Mouse (Mus musculus) MEL (cell line): ENCODE measurements around the gene Rgma. TPM values are rescaled to one million over a fixed set of nuclear protein-coding genes. Genes with fewer than 3 reads are reported as not detected.

ENCODE experiments used
- DNase-seq: peaks from one replicate; pipeline ENCODE4 v3.0.0; 2011; ENCODE audit warnings: low read depth, low spot score
- H3K27ac ChIP-seq: 2 replicates; pipeline ENCODE4 v1.5.1; 2012; ENCODE audit warnings: low read depth, mild to moderate bottlenecking, control low read depth, low read length, moderate library complexity; ENCODE audit not compliant: control insufficient read depth
- H3K27me3 ChIP-seq, 2 experiments: fragments of 150-350 bp in 1 of 2; sonication (generic) in 1 of 2; 2 replicates each; pipeline ENCODE4 v1.6.1; 2012; ENCODE audit warnings: low read length in 2 of 2, mild to moderate bottlenecking in 2 of 2, improper control_type of control experiment in 1 of 2, moderate library complexity in 1 of 2; ENCODE audit not compliant: insufficient read depth in 2 of 2, control insufficient read depth in 1 of 2
- H3K36me3 ChIP-seq, 2 experiments: 2 replicates each; pipeline ENCODE4 v1.6.1; 2012 to 2014; ENCODE audit warnings: low read length in 2 of 2, improper control_type of control experiment in 1 of 2, inconsistent platforms in 1 of 2, mild to moderate bottlenecking in 1 of 2; ENCODE audit not compliant: insufficient read depth in 2 of 2, control insufficient read depth in 1 of 2
- H3K4me1 ChIP-seq, 2 experiments: fragments of 150-350 bp in 1 of 2; sonication (generic) in 1 of 2; 2 replicates each; pipeline ENCODE4 v1.6.1; 2012; ENCODE audit warnings: low read length in 2 of 2, improper control_type of control experiment in 1 of 2, mild to moderate bottlenecking in 1 of 2; ENCODE audit not compliant: insufficient read depth in 2 of 2, control insufficient read depth in 1 of 2
- H3K4me3 ChIP-seq, 2 experiments: fragments of 150-350 bp in 1 of 2; sonication (generic) in 1 of 2; 2 replicates each; pipeline ENCODE4 v1.5.1; 2012; ENCODE audit warnings: low read depth in 2 of 2, low read length in 2 of 2, mild to moderate bottlenecking in 2 of 2, moderate library complexity in 2 of 2, control low read depth in 1 of 2, improper control_type of control experiment in 1 of 2; ENCODE audit not compliant: control insufficient read depth in 1 of 2, insufficient read depth in 1 of 2
- H3K79me2 ChIP-seq: 2 replicates; pipeline ENCODE4 v1.6.1; 2012; ENCODE audit warnings: mild to moderate bottlenecking, low read length, moderate library complexity; ENCODE audit not compliant: control insufficient read depth, poor library complexity, insufficient read depth
- H3K9ac ChIP-seq: 2 replicates; pipeline ENCODE4 v1.6.1; 2012; ENCODE audit warnings: low read depth, mild to moderate bottlenecking, control low read depth, low read length, moderate library complexity; ENCODE audit not compliant: control insufficient read depth, poor library complexity, severe bottlenecking
- H3K9me3 ChIP-seq: fragments of 150-350 bp; sonication (generic); replicated peaks from 2 replicates; pipeline ENCODE4 v1.6.1; 2012; ENCODE audit warnings: mild to moderate bottlenecking, low read length, improper control_type of control experiment, moderate library complexity; ENCODE audit not compliant: insufficient read depth
- BHLHE40 ChIP-seq: IDR thresholded peaks from 2 replicates; pipeline ENCODE4 v1.6.1; 2012; ENCODE audit warnings: low read depth, mild to moderate bottlenecking, inconsistent platforms, low read length, improper control_type of control experiment, borderline replicate concordance
- CHD1 ChIP-seq: IDR thresholded peaks from 2 replicates; pipeline ENCODE4 v1.6.1; 2012; ENCODE audit warnings: low read depth, mild to moderate bottlenecking, inconsistent platforms, low read length, improper control_type of control experiment
- ELF1 ChIP-seq: IDR thresholded peaks from 2 replicates; pipeline ENCODE4 v1.6.1; 2014; ENCODE audit warnings: low read depth, mild to moderate bottlenecking, inconsistent platforms, low read length, improper control_type of control experiment, moderate library complexity
- ETS1 ChIP-seq: IDR thresholded peaks from 2 replicates; pipeline ENCODE4 v1.6.1; 2012; ENCODE audit warnings: low read depth, mild to moderate bottlenecking, inconsistent platforms, low read length, improper control_type of control experiment, moderate library complexity
- GABPA ChIP-seq: IDR thresholded peaks from 2 replicates; pipeline ENCODE4 v1.6.1; 2012; ENCODE audit warnings: low read depth, mild to moderate bottlenecking, inconsistent platforms, low read length, improper control_type of control experiment, moderate library complexity
- GATA1 ChIP-seq: IDR thresholded peaks from 2 replicates; pipeline ENCODE4 v1.6.1; 2011; ENCODE audit warnings: low read depth, low read length, improper control_type of control experiment
- JUND ChIP-seq: IDR thresholded peaks from 2 replicates; pipeline ENCODE4 v1.6.1; 2011; ENCODE audit warnings: low read depth, mild to moderate bottlenecking, improper control_type of control experiment, low read length
- KAT2A ChIP-seq: conservative IDR thresholded peaks from 2 replicates; pipeline ENCODE4 v1.6.1; 2012; ENCODE audit warnings: low read depth, low read length, improper control_type of control experiment, inconsistent platforms
- MAFK ChIP-seq: IDR thresholded peaks from 2 replicates; pipeline ENCODE4 v1.6.1; 2011; ENCODE audit warnings: low read depth, mild to moderate bottlenecking, low read length, improper control_type of control experiment, borderline replicate concordance
- MAX ChIP-seq: IDR thresholded peaks from 2 replicates; pipeline ENCODE4 v1.6.1; 2011; ENCODE audit warnings: low read length, improper control_type of control experiment
- MAZ ChIP-seq: IDR thresholded peaks from 2 replicates; pipeline ENCODE4 v1.6.1; 2012; ENCODE audit warnings: low read depth, mild to moderate bottlenecking, inconsistent platforms, low read length, improper control_type of control experiment
- MEF2A ChIP-seq: IDR thresholded peaks from 2 replicates; pipeline ENCODE4 v1.6.1; 2014; ENCODE audit warnings: low read depth, mild to moderate bottlenecking, inconsistent platforms, low read length, improper control_type of control experiment; ENCODE audit not compliant: poor library complexity, insufficient replicate concordance, severe bottlenecking; ENCODE audit errors: extremely low read depth
- MYB ChIP-seq: IDR thresholded peaks from 2 replicates; pipeline ENCODE4 v1.6.1; 2011; ENCODE audit warnings: mild to moderate bottlenecking, low read depth, low read length, improper control_type of control experiment
- NELFE ChIP-seq: IDR thresholded peaks from 2 replicates; pipeline ENCODE4 v1.6.1; 2011; ENCODE audit warnings: low read depth, low read length, improper control_type of control experiment
- NRF1 ChIP-seq: IDR thresholded peaks from 2 replicates; pipeline ENCODE4 v1.6.1; 2014; ENCODE audit warnings: low read depth, mild to moderate bottlenecking, inconsistent platforms, low read length, improper control_type of control experiment, moderate library complexity; ENCODE audit not compliant: poor library complexity, insufficient read depth, severe bottlenecking
- POLR2AphosphoS2 ChIP-seq: IDR thresholded peaks from 2 replicates; pipeline ENCODE4 v1.6.1; 2011; ENCODE audit warnings: low read length, improper control_type of control experiment
- POLR2AphosphoS5 ChIP-seq: IDR thresholded peaks from 2 replicates; pipeline ENCODE4 v1.6.1; 2012; ENCODE audit warnings: low read depth, borderline replicate concordance, mild to moderate bottlenecking, inconsistent platforms, low read length, moderate library complexity, mixed read lengths
- RAD21 ChIP-seq: IDR thresholded peaks from 2 replicates; pipeline ENCODE4 v1.6.1; 2011; ENCODE audit warnings: mild to moderate bottlenecking, low read depth, low read length, improper control_type of control experiment
- SIN3A ChIP-seq: IDR thresholded peaks from 2 replicates; pipeline ENCODE4 v1.6.1; 2012; ENCODE audit warnings: low read length, improper control_type of control experiment, inconsistent platforms
- SMC3 ChIP-seq: IDR thresholded peaks from 2 replicates; pipeline ENCODE4 v1.6.1; 2011; ENCODE audit warnings: low read depth, low read length, improper control_type of control experiment
- TAL1 ChIP-seq: IDR thresholded peaks from 2 replicates; pipeline ENCODE4 v1.6.1; 2012; ENCODE audit warnings: mild to moderate bottlenecking, inconsistent platforms, low read length, moderate library complexity, mixed read lengths
- TCF12 ChIP-seq: IDR thresholded peaks from 2 replicates; pipeline ENCODE4 v1.6.1; 2014; ENCODE audit warnings: low read depth, mild to moderate bottlenecking, inconsistent platforms, low read length, improper control_type of control experiment, moderate library complexity
- UBTF ChIP-seq: IDR thresholded peaks from 2 replicates; pipeline ENCODE4 v1.6.1; 2012; ENCODE audit warnings: low read depth, mild to moderate bottlenecking, inconsistent platforms, low read length, improper control_type of control experiment, moderate library complexity, borderline replicate concordance; ENCODE audit not compliant: insufficient read depth
- ZC3H11A ChIP-seq: IDR thresholded peaks from 2 replicates; pipeline ENCODE4 v1.6.1; 2012; ENCODE audit warnings: low read depth, mild to moderate bottlenecking, inconsistent platforms, low read length, improper control_type of control experiment
- polyA plus RNA-seq, 2 experiments: library from polyadenylated mRNA; stranded (reverse) in 1 of 2; unstranded in 1 of 2; fragments of >175 nt in 1 of 2; fragments of >200 nt in 1 of 2; gene quantifications; 2 replicates each; pipeline versions ENCODE4 v1.2.1 to v1.2.4; 2012; ENCODE audit warnings: low replicate concordance in 2 of 2, low read depth in 1 of 2; ENCODE audit not compliant: insufficient read length in 2 of 2, insufficient read depth in 1 of 2, missing spikeins in 1 of 2
- total RNA-seq: library from RNA; depleted of rRNA; stranded (reverse); fragments of 300-350 nt; gene quantifications from 2 replicates; pipeline ENCODE4 v1.2.3, GENCODE M21; 2012

Rgma gene
- total and polyA plus RNA-seq, 3 experiments, result not detected

DNA sequence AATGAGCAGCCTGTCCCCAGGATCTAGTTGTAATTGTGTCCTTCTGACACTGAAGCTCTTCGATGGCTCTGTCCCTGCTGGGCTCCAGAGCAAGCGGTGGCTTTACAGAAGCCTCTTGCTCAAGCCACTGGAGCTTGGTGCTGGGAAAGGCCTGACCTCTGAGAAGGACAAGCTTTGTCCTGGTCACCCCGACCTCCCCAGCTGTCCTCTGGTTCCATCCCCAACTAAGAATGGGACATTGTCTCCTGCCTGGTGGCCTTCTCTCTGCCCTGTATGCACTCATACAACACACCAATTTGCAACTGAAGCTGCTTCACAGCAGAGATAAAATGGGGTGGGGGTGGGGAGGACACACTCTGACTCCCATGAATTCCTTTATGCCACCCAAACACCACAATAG, 48.9 kb downstream of the Rgma start:
- Histone ChIP-seq H3K27me3 (no peaks in the 10 kb centered on the region), H3K79me2 (no peaks in the 10 kb centered on the region), H3K9me3 (no peaks in the 10 kb centered on the region), H3K9ac (no peak overlapping the region), H3K36me3 (peaks cover 3 to 4% of the 10 kb centered on the region in 2 experiments)
- TF ChIP-seq JUND (no peak), TCF12 (no peak), BHLHE40 (no peak), MYB (no peak), GABPA (no peak)
- TF ChIP-seq, all 39 proteins: peak for 0
- H3K4me3 ChIP-seq, result no peak overlapping the region
- peaks cover 6 to 13% of the 10 kb centered on the region in 2 experiments for H3K4me1 ChIP-seq
- H3K27ac ChIP-seq, result no peak overlapping the region
- no peak for DNase-seq

DNA sequence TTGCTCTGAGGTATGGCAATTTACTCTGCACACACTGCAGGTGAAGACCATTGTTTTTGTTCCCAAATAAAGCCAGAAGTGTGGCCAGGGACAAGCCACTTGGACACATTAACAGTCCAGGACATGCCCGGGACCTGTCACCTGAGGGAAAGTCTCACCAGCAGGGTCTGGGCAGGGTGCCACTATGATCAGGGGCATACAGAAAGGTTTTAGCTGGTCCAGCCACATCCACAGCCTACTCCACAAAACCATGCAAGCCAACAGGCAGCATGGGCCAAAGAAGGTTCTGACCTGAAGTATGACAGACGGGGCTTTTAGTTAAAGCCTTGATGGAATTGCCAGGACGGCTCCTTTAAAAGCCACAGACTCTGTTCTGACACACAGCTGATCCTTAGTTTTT, 49.4 kb downstream of the Rgma start:
- Histone ChIP-seq H3K9me3 (no peaks in the 10 kb centered on the region), H3K36me3 (peaks cover 4 to 5% of the 10 kb centered on the region in 2 experiments), H3K27me3 (no peaks in the 10 kb centered on the region), H3K27ac (no peak overlapping the region), H3K4me1 (peaks cover 6 to 13% of the 10 kb centered on the region in 2 experiments), H3K4me3 (no peak overlapping the region), H3K9ac (no peak overlapping the region), H3K79me2 (no peaks in the 10 kb centered on the region)
- DNase-seq, result no peak
- TF ChIP-seq KAT2A (no peak), ETS1 (no peak)
- TF ChIP-seq, all 39 proteins: peak for 0

GRCm38 (mm10) chr7:73425451-73425850, 50.1 kb downstream of the Rgma start:
- TF ChIP-seq TAL1 (no peak), GATA1 (no peak), MAX (no peak), SIN3A (no peak), MAZ (no peak), ELF1 (no peak), NELFE (no peak), SMC3 (no peak), POLR2AphosphoS2 (no peak), NRF1 (no peak), GABPA (no peak), RAD21 (no peak), MAFK (no peak), ZC3H11A (no peak), MEF2A (no peak), POLR2AphosphoS5 (no peak), UBTF (no peak), CHD1 (no peak)
- no peak overlapping the region for H3K4me3 ChIP-seq
- H3K9me3 ChIP-seq, result no peaks in the 10 kb centered on the region
- peaks cover 6 to 13% of the 10 kb centered on the region in 2 experiments for H3K4me1 ChIP-seq
- no peaks in the 10 kb centered on the region for H3K79me2 ChIP-seq
- no peak overlapping the region for H3K27ac ChIP-seq
- DNase-seq, result no peak
- no peaks in the 10 kb centered on the region for H3K27me3 ChIP-seq
- H3K9ac ChIP-seq, result no peak overlapping the region
- peaks cover 4 to 5% of the 10 kb centered on the region in 2 experiments for H3K36me3 ChIP-seq
